Mouse (Mus musculus) adrenal gland, adult 8-10 months (tissue): Measurements from ENCODE around the gene Inpp4a. TPM values are rescaled to one million over a fixed set of nuclear protein-coding genes. Genes with fewer than 3 reads are reported as not detected.
A peak's percentile ranks its signal among the peaks of the same experiment; 100 is the strongest.

Source experiments
- DNase-seq: peaks from one replicate; pipeline ENCODE4 v3.0.0; 2022
- total RNA-seq, 4 experiments: library from RNA; stranded (reverse); gene quantifications; 2 replicates each; pipeline ENCODE4 v1.2.4; 2022

The Inpp4a gene
- total RNA-seq, 4 experiments from 2014 or later = 23.0 to 35.6 (median 31.2) TPM

GRCm38 (mm10) chr1:37427144-37427875 is 127.6 kb downstream of the Inpp4a start:
- DNase-seq = no peak

GRCm38 (mm10) chr1:37428911-37429310 is 129.2 kb downstream of the Inpp4a start:
- peak; percentile 37 for DNase-seq

GRCm38 (mm10) chr1:37429366-37430296 is 130.0 kb downstream of the Inpp4a start, which contains the start of the genes Coa5 and Unc50:
Coa5 (minus strand) TSS chr1:37430103.
Unc50 (plus strand) TSS chr1:37430139.
- peak; percentile 96 for DNase-seq

- no peak for DNase-seq
Measured at GRCm38 (mm10) chr1:37430297-37430840, 130.7 kb downstream of the Inpp4a start.

GRCm38 (mm10) chr1:37436419-37436818 is 136.8 kb downstream of the Inpp4a start:
- DNase-seq = no peak

GRCm38 (mm10) chr1:37442848-37443835 is 143.5 kb downstream of the Inpp4a start:
- no peak for DNase-seq

- DNase-seq = peak; percentile 13
Measured at GRCm38 (mm10) chr1:37448361-37449095, 148.9 kb downstream of the Inpp4a start.

GRCm38 (mm10) chr1:37451270-37451669 is 151.6 kb downstream of the Inpp4a start:
- DNase-seq = no peak

GRCm38 (mm10) chr1:37457546-37457945 is 157.9 kb downstream of the Inpp4a start:
- no peak for DNase-seq

Other genes starting within 250 kb of the Inpp4a start
- 1 to 10 TPM; 2.6 to 4.1 (median 3.0) TPM for gene Cnga3, start 85.4 kb upstream of the Inpp4a start, total RNA-seq
- gene Coa5, start 130.2 kb downstream of the Inpp4a start, total RNA-seq = 100 to 1,000 TPM in 3 of 4 experiments, 10 to 100 TPM in 1; 90.0 to 125 (median 111) TPM
- 10 to 100 TPM; 72.8 to 82.8 (median 77.7) TPM for gene Unc50, start 130.3 kb downstream of the Inpp4a start, total RNA-seq
- gene Mgat4a, start 241.2 kb downstream of the Inpp4a start, total RNA-seq = 1 to 10 TPM; 7.2 to 8.2 (median 8.0) TPM